Mouse (Mus musculus): ENCODE measurements around the gene Gm11042. TPM values are rescaled to one million over a fixed set of nuclear protein-coding genes. Genes with fewer than 3 reads are reported as not detected.

Gm11042 gene
- total RNA-seq, 2 experiments from 2014 or later, result not detected

GRCm38 (mm10) chr12:74296374-74296773 is 19.8 kb downstream of the Gm11042 start:
- intact Hi-C loops (cut with DNase I), result loop anchor here (5.0 kb wide), 1 partner anchor 589 kb away; no protein-coding TSS in a partner anchor
- DNase-seq (ENCODE audit: low spot score in 2 of 2), result no peak

- DNase-seq (ENCODE audit: low spot score in 2 of 2), result peak; percentile 66 to 73
- intact Hi-C loops (cut with DNase I), result loop anchor here (5.0 kb wide), 1 partner anchor 236 kb away; no protein-coding TSS in a partner anchor
These were observed 22.6 kb downstream of the Gm11042 start for GRCm38 (mm10) chr12:74293624-74294023.

GRCm38 (mm10) chr12:74290983-74291382 is 25.2 kb downstream of the Gm11042 start:
- no peak for DNase-seq (ENCODE audit: low spot score in 2 of 2)
- intact Hi-C loops (cut with DNase I), result loop anchor here (5.0 kb wide), 1 partner anchor 234 kb away; no protein-coding TSS in a partner anchor

- intact Hi-C loops (cut with DNase I), result loop anchor here (5.0 to 10.0 kb wide), 2 partner anchors 52 to 110 kb away; no protein-coding TSS in a partner anchor
These were observed 31.5 kb downstream of the Gm11042 start for GRCm38 (mm10) chr12:74284685-74285054.

GRCm38 (mm10) chr12:74284020-74284684 is 32.0 kb downstream of the Gm11042 start:
- peak; percentile 97 for DNase-seq (ENCODE audit: low spot score in 2 of 2)
- intact Hi-C loops (cut with DNase I), result loop anchor here (5.0 to 10.0 kb wide), 2 partner anchors 52 to 109 kb away; no protein-coding TSS in a partner anchor

More at GRCm38 (mm10) chr12:74284685-74285054, 31.5 kb downstream of the Gm11042 start:
- peak; percentile 67 to 80 for DNase-seq (ENCODE audit: low spot score in 2 of 2)

GRCm38 (mm10) chr12:74282846-74283245 is 33.3 kb downstream of the Gm11042 start:
- intact Hi-C loops (cut with DNase I), result loop anchor here (5.0 to 10.0 kb wide), 2 partner anchors 51 to 108 kb away; no protein-coding TSS in a partner anchor
- no peak for DNase-seq (ENCODE audit: low spot score in 2 of 2)

- intact Hi-C loops (cut with DNase I), result loop anchor here (5.0 to 10.0 kb wide), 2 partner anchors 49 to 107 kb away; no protein-coding TSS in a partner anchor
- DNase-seq (ENCODE audit: low spot score in 2 of 2), result no peak
These were observed 34.8 kb downstream of the Gm11042 start for GRCm38 (mm10) chr12:74281403-74281802.

GRCm38 (mm10) chr12:74277265-74277664 is 38.9 kb downstream of the Gm11042 start:
- intact Hi-C loops (cut with DNase I), result no loop called here
- peak in 1 of 2 experiments; percentile 38 for DNase-seq (ENCODE audit: low spot score in 2 of 2)

GRCm38 (mm10) chr12:74272545-74272944 is 43.6 kb downstream of the Gm11042 start:
- intact Hi-C loops (cut with DNase I), result no loop called here

GRCm38 (mm10) chr12:74268644-74269285 is 47.4 kb downstream of the Gm11042 start:
- DNase-seq (ENCODE audit: low spot score in 2 of 2), result no peak

More at GRCm38 (mm10) chr12:74272545-74272944, 43.6 kb downstream of the Gm11042 start:
- peak in 1 of 2 experiments; percentile 0 for DNase-seq (ENCODE audit: low spot score in 2 of 2)

GRCm38 (mm10) chr12:74267049-74267448 is 49.1 kb downstream of the Gm11042 start:
- intact Hi-C loops (cut with DNase I), result no loop called here
- DNase-seq (ENCODE audit: low spot score in 2 of 2), result no peak

More at GRCm38 (mm10) chr12:74268644-74269285, 47.4 kb downstream of the Gm11042 start:
- intact Hi-C loops (cut with DNase I), result no loop called here
